Mouse (Mus musculus) layer of hippocampus, adult 9-10 months (tissue): ENCODE measurements around the gene 2900026A02Rik.

ENCODE experiments used
- DNase-seq: peaks from one replicate; pipeline ENCODE4 v3.0.0; 2022; ENCODE audit warnings: low spot score

The 2900026A02Rik gene

DNA sequence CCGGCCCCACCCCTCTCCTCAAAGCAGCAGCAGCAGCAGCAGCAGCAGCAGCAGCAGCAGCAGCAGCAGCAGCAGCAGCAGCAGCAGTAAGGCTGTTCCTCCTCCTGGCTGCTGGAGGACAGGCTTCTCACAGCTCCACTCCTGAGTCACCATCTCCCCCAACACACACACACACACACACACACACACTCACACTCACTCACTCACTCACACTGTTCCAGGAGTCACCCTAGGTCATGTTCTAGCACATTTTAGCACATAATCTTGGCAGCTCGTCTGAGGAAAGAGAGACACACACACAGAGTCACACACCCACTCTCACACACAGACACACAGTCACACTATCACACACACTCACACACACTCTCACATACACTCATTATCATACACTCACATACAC lies 74.4 kb downstream of the 2900026A02Rik start:
- no peak for DNase-seq

DNA sequence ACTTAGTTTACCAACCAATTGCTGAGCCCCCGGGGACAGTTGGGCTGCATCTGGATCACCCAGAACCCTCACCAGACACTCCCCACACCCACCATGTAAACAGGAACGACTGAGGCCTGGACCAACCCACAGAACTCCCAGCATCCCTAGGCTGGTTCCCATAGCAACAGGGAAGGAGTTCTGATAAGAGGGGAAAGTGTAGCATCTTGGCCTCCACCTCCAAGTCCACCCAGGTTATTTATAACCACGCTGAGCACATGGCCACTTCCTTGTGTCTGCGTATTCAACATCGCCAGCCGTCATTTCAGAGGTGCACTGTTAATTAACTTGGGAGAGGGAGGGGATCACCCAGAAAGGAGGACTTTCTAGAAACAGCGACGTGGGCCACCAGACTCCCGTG lies 75.9 kb downstream of the 2900026A02Rik start:
- no peak for DNase-seq

DNA sequence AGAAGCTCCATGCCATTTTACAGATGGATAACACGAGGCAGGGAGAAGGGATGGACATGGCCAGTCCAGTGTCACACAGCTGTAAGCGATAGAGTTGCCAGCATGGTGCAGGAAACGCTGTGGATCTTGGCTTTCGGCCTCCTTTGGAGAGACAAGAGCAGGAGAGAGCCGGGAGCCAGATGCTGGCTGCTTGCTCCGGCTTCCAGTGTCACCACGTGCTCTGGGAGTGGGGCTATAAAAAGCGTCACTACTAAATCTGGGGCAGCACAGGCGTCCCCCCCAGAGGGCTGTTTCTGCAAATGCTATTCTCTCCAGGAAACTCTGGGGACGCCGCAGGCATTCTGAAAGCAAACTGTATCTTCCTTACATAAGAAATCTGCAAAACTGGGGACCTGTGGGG lies 78.5 kb downstream of the 2900026A02Rik start:
- no peak for DNase-seq

GRCm38 (mm10) chr5:113142018-113142417 lies 79.0 kb downstream of the 2900026A02Rik start:
- no peak for DNase-seq

GRCm38 (mm10) chr5:113140872-113141271 lies 80.2 kb downstream of the 2900026A02Rik start:
- DNase-seq: no peak

DNA sequence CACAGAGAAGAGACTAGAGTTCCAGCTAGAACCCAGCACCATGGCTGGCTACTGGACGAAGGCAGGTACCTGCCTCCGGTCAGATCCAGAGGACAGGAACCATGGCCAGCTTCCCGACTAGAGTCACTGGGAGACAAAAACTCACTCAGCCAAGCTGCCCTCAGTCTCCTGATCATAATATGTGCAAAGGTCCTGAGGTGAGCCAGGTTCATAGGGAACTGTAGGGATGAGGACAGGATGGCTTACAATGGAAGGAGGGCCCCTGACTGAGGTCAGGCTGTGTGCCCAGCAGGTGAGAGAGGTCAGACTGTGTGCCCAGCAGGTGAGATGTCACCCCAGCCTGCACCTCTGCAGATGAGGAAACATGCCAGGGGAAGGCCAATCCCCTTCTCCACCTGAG lies 81.0 kb downstream of the 2900026A02Rik start:
- no peak for DNase-seq

GRCm38 (mm10) chr5:113139064-113139726 lies 81.8 kb downstream of the 2900026A02Rik start:
- DNase-seq: no peak

GRCm38 (mm10) chr5:113138319-113139063 lies 82.5 kb downstream of the 2900026A02Rik start:
- DNase-seq: no peak

GRCm38 (mm10) chr5:113137691-113138318 lies 83.2 kb downstream of the 2900026A02Rik start:
- no peak for DNase-seq

GRCm38 (mm10) chr5:113136951-113137487 lies 84.0 kb downstream of the 2900026A02Rik start:
- no peak for DNase-seq

GRCm38 (mm10) chr5:113135513-113135912 lies 85.5 kb downstream of the 2900026A02Rik start:
- no peak for DNase-seq

- no peak for DNase-seq
Observed at GRCm38 (mm10) chr5:113133722-113134710, 87.0 kb downstream of the 2900026A02Rik start.

GRCm38 (mm10) chr5:113133080-113133491 lies 88.0 kb downstream of the 2900026A02Rik start:
- DNase-seq: no peak

- no peak for DNase-seq
Observed at GRCm38 (mm10) chr5:113132635-113133041, 88.4 kb downstream of the 2900026A02Rik start.

DNA sequence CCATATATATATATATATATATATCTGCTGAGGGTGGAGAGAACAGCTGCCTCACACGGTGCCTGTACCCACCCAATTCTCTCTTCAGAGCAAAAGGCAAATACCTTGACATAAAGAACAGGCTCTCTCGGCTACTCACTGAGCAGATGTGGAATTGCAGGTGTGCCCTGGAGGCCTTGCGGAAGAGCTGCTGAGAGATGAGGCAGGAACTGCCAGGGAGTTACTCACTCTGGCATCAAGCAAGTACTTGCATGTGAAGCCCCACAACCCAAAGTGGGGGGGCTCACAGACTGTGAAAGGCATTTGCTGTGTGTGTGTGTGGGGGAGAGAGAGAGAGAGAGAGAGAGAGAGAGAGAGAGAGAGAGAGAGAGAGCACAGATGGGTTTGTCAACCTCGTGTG lies 92.6 kb downstream of the 2900026A02Rik start:
- no peak for DNase-seq

DNA sequence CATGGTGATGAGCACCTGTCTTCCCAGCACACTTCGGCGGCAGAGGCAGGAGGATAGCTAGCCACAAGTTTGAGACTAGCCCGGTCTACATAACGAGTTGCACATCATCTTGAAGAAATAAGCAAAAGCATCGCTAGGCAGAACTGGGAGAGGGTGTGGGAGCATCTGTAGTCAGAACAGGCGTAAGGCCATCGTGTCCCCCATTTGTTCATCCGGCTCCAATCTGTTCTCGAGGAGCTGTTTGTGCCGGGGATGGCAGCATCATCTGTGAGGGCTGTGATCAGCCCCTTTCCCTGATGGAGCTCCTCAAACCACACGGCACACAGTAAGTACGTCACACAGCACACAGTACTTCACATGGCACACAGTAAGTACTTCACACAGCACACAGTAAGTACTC lies 94.6 kb downstream of the 2900026A02Rik start:
- no peak for DNase-seq

DNA sequence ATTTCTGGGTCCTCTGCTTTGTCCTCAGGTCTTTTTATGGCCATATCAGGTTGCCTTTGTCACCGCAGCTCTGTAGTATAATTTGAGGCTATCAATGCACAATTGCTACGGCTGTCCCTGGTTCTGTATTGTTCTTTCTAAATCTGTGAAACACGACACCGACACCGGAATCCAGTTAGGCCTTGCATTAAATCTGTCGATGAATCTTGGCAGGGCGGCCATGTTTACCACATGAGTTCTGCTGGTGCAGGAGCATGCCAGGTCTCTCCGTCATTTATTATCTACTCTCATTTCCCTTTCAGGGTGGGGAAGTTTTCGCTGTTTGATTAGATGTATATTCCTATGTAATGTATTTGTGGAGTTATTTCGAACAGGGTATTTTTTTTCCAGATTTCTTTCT lies 97.3 kb downstream of the 2900026A02Rik start:
- DNase-seq: no peak

DNA sequence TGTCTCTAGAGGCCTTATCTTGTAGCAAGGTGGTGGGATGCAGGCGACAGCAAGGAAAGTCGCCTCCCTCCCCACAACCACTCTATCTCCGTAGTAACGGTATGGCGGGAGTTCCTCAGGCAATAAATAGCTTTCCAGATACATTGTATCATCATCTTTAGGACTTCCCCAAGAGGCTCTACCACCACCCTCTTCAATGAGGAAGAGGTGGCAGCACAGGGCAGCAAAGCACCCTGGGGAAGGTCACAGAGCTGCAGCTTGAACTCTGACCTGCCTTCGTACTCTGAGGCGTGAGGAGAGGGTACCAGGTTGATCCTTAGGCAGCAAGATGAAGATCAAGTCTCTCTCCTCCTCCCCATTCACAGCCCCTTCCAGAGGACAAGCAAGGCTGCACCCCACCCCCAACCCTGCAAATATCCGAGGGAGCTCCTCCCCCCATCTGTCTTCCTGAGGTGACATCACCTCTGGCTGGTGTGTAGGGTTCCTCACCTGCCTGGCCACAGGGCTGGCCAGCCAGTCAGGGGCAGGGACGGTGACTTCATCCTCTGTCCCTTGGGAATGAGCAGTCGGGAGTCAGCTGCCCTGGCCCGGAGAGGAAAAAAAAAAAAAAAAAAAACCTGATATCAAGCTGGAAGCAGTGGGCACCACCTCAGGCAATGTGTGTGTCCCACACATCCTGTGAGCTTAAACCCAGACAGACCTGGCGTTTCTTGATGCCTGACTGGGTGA lies 98.5 kb downstream of the 2900026A02Rik start:
- DNase-seq: no peak

GRCm38 (mm10) chr5:113121591-113121875 lies 99.5 kb downstream of the 2900026A02Rik start:
- no peak for DNase-seq

DNA sequence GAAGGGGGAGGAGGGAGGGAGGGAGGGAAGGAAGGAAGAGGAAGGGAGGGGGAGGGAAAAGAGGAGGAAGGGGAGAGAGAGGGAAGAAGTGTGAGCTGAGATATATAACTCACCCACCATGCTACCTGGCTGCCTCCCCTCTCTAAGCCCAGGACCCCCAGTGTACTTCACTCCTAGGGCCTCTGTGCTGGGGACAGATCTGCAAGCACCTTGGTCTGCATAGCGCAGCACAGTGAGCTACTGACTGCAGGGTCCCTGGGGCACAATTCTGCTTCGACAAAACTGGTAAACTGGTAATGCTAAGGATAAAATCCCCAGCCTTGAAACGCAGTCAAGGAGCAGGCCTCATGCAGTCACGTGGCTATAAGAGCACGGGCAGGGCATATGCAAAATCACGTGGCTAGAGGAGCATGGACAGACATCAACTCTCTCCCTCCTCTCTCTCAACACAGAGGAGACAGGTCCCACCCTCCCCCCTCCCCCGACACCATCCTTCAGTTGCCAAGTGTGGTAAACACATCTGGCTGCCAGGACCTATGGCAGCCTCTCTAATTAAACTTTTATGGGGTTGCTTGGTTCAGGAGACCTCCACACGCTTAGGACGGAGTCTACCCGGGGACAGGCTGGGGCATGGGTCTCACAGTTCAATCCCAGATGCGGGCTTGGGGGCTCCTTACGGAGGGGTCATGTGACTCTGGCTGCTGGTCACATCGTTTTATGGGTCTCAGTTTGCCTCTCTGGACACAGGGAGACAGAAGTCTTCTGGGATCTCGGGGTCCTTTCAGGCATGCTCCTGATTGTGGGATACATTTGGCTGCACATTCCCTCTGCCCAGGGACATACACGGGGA lies 100.1 kb downstream of the 2900026A02Rik start:
- DNase-seq: no peak
